Mouse (Mus musculus) stomach, postnatal 0 days (tissue): ENCODE data around the gene Fbrsl1.

Source experiments
- CTCF ChIP-seq: IDR thresholded peaks from 2 replicates; pipeline ENCODE4 v1.5.1; 2016; ENCODE audit warnings: antibody characterized with exemption, low read depth, mild to moderate bottlenecking, moderate library complexity
- EP300 ChIP-seq: optimal IDR thresholded peaks from 2 replicates; pipeline ENCODE3; 2016; ENCODE audit warnings: antibody characterized with exemption

DNA sequence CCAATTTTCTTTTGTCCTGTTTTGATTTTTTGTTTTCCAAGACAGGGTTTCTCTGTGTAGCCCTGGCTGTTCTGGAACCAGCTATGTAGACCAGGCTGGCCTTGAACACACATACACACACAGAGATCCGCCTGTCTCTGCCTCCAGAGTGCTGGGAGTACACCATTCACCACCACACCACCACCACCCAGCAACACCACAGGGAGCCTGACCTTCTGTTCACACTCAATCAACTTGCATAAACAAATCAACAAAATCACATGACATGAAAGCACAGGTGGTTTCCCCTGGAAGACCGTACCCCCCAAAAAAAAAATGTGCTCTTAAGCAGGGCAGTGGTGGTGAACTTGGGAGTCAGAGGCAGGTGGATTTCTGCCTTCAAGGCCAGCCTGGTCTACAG, 3.8 kb downstream of the Fbrsl1 start:
- TF ChIP-seq EP300 (no peak), CTCF (no peak)
